Mouse (Mus musculus) embryonic facial prominence, embryonic 11.5 days (tissue): Measurements from ENCODE around the gene Gm10775. TPM values are rescaled to one million over a fixed set of nuclear protein-coding genes. Genes with fewer than 3 reads are reported as not detected.
A peak's percentile ranks its signal among the peaks of the same experiment; 100 is the strongest.

ENCODE experiments used
- ATAC-seq: fragments of 200-750 bp; cut with Nextera tagmentation; replicated peaks from 2 replicates; pipeline ENCODE4 v1.8.0; 2017; ENCODE audit warnings: low read depth; ENCODE audit not compliant: insufficient number of reproducible peaks, low FRiP score, low TSS enrichment
- DNase-seq: peaks from one replicate; pipeline ENCODE4 v3.0.0-alpha.2; 2015; ENCODE audit warnings: low spot score
- H3K27ac ChIP-seq: fragments of 300-500 bp; sonication (generic); replicated peaks from 2 replicates; pipeline ENCODE4 v1.5.1; 2014; ENCODE audit warnings: mild to moderate bottlenecking, low read depth, low read length, control low read depth
- H3K27me3 ChIP-seq: fragments of 300-500 bp; sonication (generic); 2 replicates; pipeline ENCODE4 v1.6.1; 2014; ENCODE audit warnings: mild to moderate bottlenecking, low read length, moderate library complexity, mixed read lengths; ENCODE audit not compliant: control insufficient read depth, insufficient read depth
- H3K36me3 ChIP-seq: fragments of 300-500 bp; sonication (generic); replicated peaks from 2 replicates; pipeline ENCODE4 v1.6.1; 2014; ENCODE audit warnings: low read depth, mild to moderate bottlenecking, low read length, moderate library complexity, mixed read lengths; ENCODE audit not compliant: control insufficient read depth, insufficient read depth
- H3K4me1 ChIP-seq: fragments of 300-500 bp; sonication (generic); 2 replicates; pipeline ENCODE4 v1.6.1; 2014; ENCODE audit warnings: low read length, mixed read lengths; ENCODE audit not compliant: control insufficient read depth, insufficient read depth
- H3K4me2 ChIP-seq: fragments of 300-500 bp; sonication (generic); 2 replicates; pipeline ENCODE4 v1.6.1; 2014; ENCODE audit warnings: low read depth, mild to moderate bottlenecking, control low read depth, low read length, moderate library complexity
- H3K4me3 ChIP-seq: fragments of 300-500 bp; sonication (generic); 2 replicates; pipeline ENCODE4 v1.5.1; 2014; ENCODE audit warnings: low read depth, low read length, control low read depth
- H3K9ac ChIP-seq: fragments of 300-500 bp; sonication (generic); replicated peaks from 2 replicates; pipeline ENCODE4 v1.6.1; 2014; ENCODE audit warnings: mild to moderate bottlenecking, control low read depth, low read length
- H3K9me3 ChIP-seq: fragments of 300-500 bp; sonication (generic); replicated peaks from 2 replicates; pipeline ENCODE4 v1.6.1; 2016; ENCODE audit warnings: mild to moderate bottlenecking, low read length, inconsistent platforms, mixed read lengths; ENCODE audit not compliant: control insufficient read depth
- WGBS: fragments of 180-500 bp; shearing (Covaris S2); extraction: QIAGEN DNeasy Blood & Tissue Kit; methylation state at CpG from one replicate; pipeline ENCODE4 v1.1.7; 2014; 5-methylcytosine and 5-hydroxymethylcytosine counted together
- polyA plus RNA-seq: library from polyadenylated mRNA; unstranded; fragments of >200 nt; fragmentation: Nextera tagmentation; extraction: Ambion mirVana; gene quantifications from 2 replicates; pipeline ENCODE4 v1.2.1, GENCODE M21; 2014

Gm10775 gene
- polyA plus RNA-seq, 1 experiment from 2014 or later = not detected

- peaks cover 8% of the 10 kb centered on the region for H3K9me3 ChIP-seq
- DNase-seq = no peak
- H3K4me2 ChIP-seq = peak overlapping the region; percentile 95
- H3K9ac ChIP-seq = no peak overlapping the region
- no peaks in the 10 kb centered on the region for H3K36me3 ChIP-seq
- WGBS = 38% methylated on average over 27 of the region's 27 CpGs
- no peaks in the 10 kb centered on the region for H3K27me3 ChIP-seq
- peak overlapping the region; percentile 73 for H3K4me3 ChIP-seq
- no peak overlapping the region for H3K27ac ChIP-seq
- H3K4me1 ChIP-seq = no peaks in the 10 kb centered on the region; the same call in 1 of the 2 replicates
- no peak for ATAC-seq
Measured at GRCm38 (mm10) chr13:65242319-65242787, 17.0 kb upstream of the Gm10775 start.

DNA sequence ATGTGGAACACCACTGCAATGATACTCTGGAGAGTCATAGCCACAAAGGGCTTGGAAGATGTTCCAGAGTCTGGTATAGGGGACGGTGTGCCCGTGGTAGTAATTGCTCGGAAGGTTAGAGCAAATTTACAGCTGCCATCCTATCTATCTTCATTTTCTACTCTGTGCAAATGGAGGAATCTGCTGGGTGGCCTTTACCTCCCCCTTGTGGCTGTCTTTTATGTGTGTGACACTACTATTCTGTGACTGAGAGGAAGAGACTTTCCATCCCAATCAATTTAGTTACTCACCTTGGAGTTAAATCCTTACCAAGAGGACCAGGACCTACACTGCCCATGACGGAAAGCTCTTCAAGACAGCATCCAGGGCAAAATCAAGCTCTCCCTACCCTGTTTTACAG is 16.1 kb upstream of the Gm10775 start:
- DNase-seq (no peak), ATAC-seq (no peak)
- H3K4me2 ChIP-seq = no peak overlapping the region
- H3K36me3 ChIP-seq = no peaks in the 10 kb centered on the region
- no peak overlapping the region for H3K27ac ChIP-seq
- no peak overlapping the region for H3K4me3 ChIP-seq
- no peaks in the 10 kb centered on the region; the same call in 1 of the 2 replicates for H3K4me1 ChIP-seq
- H3K9ac ChIP-seq = no peak overlapping the region
- peaks cover 8% of the 10 kb centered on the region for H3K9me3 ChIP-seq
- no peaks in the 10 kb centered on the region for H3K27me3 ChIP-seq
- 92% methylated on average over 4 of the region's 4 CpGs for WGBS

DNA sequence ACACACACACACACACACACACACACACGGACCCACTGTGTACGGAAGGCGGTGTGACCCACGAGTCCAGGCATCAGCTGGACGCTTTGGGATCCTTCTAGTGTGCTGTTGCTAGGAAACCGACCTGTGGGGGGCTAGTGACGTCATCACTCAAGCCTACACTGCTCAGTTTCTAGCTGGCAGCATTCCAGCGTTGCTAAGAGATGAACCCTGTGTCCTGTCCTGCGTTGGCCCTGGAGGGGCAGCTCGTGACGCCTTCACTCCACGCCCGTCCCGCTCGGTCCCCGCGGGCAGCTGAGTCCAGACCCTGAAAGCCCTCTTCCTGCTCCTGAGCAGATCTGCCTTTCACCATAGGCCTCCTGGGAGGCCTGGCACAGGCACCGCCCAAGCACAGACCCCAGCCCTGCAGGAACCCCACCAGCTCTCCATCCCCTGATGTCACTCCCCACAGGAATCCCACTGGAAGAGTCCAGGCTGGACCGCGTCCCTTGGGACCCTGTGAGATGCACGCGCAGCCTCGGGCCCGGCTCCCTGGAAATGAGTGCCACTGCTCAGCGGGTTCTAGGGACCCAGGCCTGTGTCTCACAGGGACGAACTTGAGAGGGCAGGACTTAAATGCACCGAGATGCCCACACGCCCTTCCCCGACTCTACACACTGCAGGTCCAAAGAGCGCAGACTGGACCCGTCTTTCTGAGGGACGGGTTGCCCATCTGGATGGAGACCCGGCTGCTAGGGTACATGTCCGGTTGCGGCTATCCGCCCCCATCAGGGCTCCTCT is 974 bp upstream of the Gm10775 start:
- no peak overlapping the region for H3K27ac ChIP-seq
- H3K36me3 ChIP-seq = no peaks in the 10 kb centered on the region; the same call in none of the 2 replicates
- H3K4me3 ChIP-seq = no peak overlapping the region
- no peaks in the 10 kb centered on the region for H3K27me3 ChIP-seq
- H3K4me2 ChIP-seq = no peak overlapping the region
- DNase-seq (peak; percentile 33), ATAC-seq (peak; percentile 74)
- H3K9me3 ChIP-seq = peaks cover 14% of the 10 kb centered on the region
- 26% methylated on average over 36 of the region's 36 CpGs for WGBS
- no peak overlapping the region for H3K9ac ChIP-seq
- no peaks in the 10 kb centered on the region for H3K4me1 ChIP-seq

DNA sequence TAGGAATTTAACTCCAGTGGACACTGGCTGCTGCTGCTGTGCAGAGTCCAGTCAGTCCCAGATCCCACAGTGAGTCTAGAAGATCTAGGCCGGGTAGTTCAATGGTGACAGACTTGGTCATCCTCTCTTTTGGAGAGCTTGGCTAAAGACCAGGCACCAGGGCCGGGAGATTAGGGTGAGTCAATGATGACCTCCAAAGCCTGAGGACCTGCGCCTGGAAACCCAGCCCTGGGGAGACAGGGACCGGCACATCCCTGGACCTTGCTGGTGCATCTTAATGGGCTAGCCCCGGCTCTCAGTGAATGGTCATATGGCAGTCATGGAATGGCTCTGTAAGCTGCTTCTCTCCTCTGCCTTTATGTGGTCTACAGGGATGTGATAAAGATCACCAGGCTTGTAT is 2.7 kb downstream of the Gm10775 start:
- no peaks in the 10 kb centered on the region for H3K27me3 ChIP-seq
- H3K4me3 ChIP-seq = no peak overlapping the region
- no peaks in the 10 kb centered on the region for H3K4me1 ChIP-seq
- no peaks in the 10 kb centered on the region; the same call in none of the 2 replicates for H3K36me3 ChIP-seq
- peaks cover 14% of the 10 kb centered on the region for H3K9me3 ChIP-seq
- H3K4me2 ChIP-seq = no peak overlapping the region
- no peak overlapping the region for H3K27ac ChIP-seq
- no peak overlapping the region for H3K9ac ChIP-seq
- ATAC-seq = no peak
- no peak for DNase-seq
- 87% methylated on average over 5 of the region's 5 CpGs for WGBS

- H3K27me3 ChIP-seq = no peaks in the 10 kb centered on the region
- H3K27ac ChIP-seq = no peak overlapping the region
- ATAC-seq (no peak), DNase-seq (no peak)
- peak overlapping the region; percentile 72 for H3K9ac ChIP-seq
- peak overlapping the region; percentile 61 for H3K4me3 ChIP-seq
- H3K4me2 ChIP-seq = peak overlapping the region; percentile 41
- H3K9me3 ChIP-seq = peaks cover 3% of the 10 kb centered on the region
- no peaks in the 10 kb centered on the region for H3K4me1 ChIP-seq
- H3K36me3 ChIP-seq = peaks cover 2% of the 10 kb centered on the region; the same call in 1 of the 2 replicates
- WGBS = 17% methylated on average over 9 of the region's 9 CpGs
Measured at GRCm38 (mm10) chr13:65277994-65278382, 18.6 kb downstream of the Gm10775 start.

GRCm38 (mm10) chr13:65278383-65279341 is 19.3 kb downstream of the Gm10775 start, which contains the start of gene Zfp369:
Gene Zfp369, plus strand, starts transcription at chr13:65278814.
- peak; percentile 99 for ATAC-seq
- Histone ChIP-seq H3K4me2 (peak within 1 kb of the TSS; percentile 48), H3K9me3 (peaks cover 3% of the 10 kb centered on the region), H3K27ac (no peak within 1 kb of the TSS; the same call in 1 of the 2 replicates), H3K4me3 (peak within 1 kb of the TSS; percentile 61), H3K4me1 (no peaks in the 10 kb centered on the region), H3K36me3 (peaks cover 2% of the 10 kb centered on the region; the same call in 1 of the 2 replicates), H3K27me3 (no peaks in the 10 kb centered on the region), H3K9ac (peak within 1 kb of the TSS; percentile 72)
- DNase-seq = peak; percentile 93
- under 1% methylated on average over 50 of the region's 50 CpGs for WGBS

GRCm38 (mm10) chr13:65286771-65287170 is 27.4 kb downstream of the Gm10775 start:
- no peak overlapping the region for H3K4me3 ChIP-seq
- H3K9me3 ChIP-seq = peaks cover 13% of the 10 kb centered on the region
- no peaks in the 10 kb centered on the region for H3K4me1 ChIP-seq
- no peak for ATAC-seq
- no peak overlapping the region for H3K27ac ChIP-seq
- no peak for DNase-seq
- H3K36me3 ChIP-seq = peaks cover 11% of the 10 kb centered on the region
- H3K4me2 ChIP-seq = no peak overlapping the region
- 90% methylated on average over 2 of the region's 2 CpGs for WGBS
- H3K27me3 ChIP-seq = no peaks in the 10 kb centered on the region
- H3K9ac ChIP-seq = no peak overlapping the region
